14 mouse cellular contexts compared by ENCODE assay signal in genomic region chr5:23874457-23874856, GRCm38 (mm10). TPM values are rescaled to one million over a fixed set of nuclear protein-coding genes. Genes with fewer than 3 reads are reported as not detected.
DNase-seq lines count a peak whose midpoint lies in the region; ATAC-seq lines count a peak whose summit lies in the region.
"Had no signal": no experiment of that assay in that cellular context is flagged by ENCODE, and none has a peak within 500 bp of the region (broad histone marks: within the 10 kb centered on the region; RNA-seq: fewer than 3 reads in every experiment).

No protein-coding gene starts in this region.

- ATAC-seq in granulocyte monocyte progenitor cell, adult 5-6 weeks (replicated peaks; ENCODE audit: poor library complexity, severe bottlenecking), result peak; percentile 98
- ATAC-seq in intestine, embryonic 16.5 days, result peak; percentile 52; the same call in 1 of the 2 replicates
- ATAC-seq in hindbrain, embryonic 12.5 days (ENCODE audit: low FRiP score), result no peak
- ATAC-seq in forebrain, embryonic 15.5 days (replicated peaks), result no peak

- no peaks in the 10 kb centered on the region for H3K36me3 ChIP-seq in intestine, embryonic 16.5 days (ENCODE audit: control insufficient read depth, insufficient read depth, low read length)
- no peaks in the 10 kb centered on the region for H3K36me3 ChIP-seq in hindbrain, embryonic 12.5 days
- H3K36me3 ChIP-seq in forebrain, embryonic 15.5 days, result no peaks in the 10 kb centered on the region
- H3K36me3 ChIP-seq: hindbrain, embryonic 10.5 days had no signal

- H3K9me3 ChIP-seq in intestine, embryonic 16.5 days (ENCODE audit: control insufficient read depth, low read length), result no peaks in the 10 kb centered on the region
- no peaks in the 10 kb centered on the region for H3K9me3 ChIP-seq in hindbrain, embryonic 12.5 days (replicated peaks)
- no peaks in the 10 kb centered on the region for H3K9me3 ChIP-seq in forebrain, embryonic 15.5 days
- H3K9me3 ChIP-seq: hindbrain, embryonic 10.5 days had no signal

- H3K4me3 ChIP-seq in intestine, embryonic 16.5 days (ENCODE audit: low read length), result no peak overlapping the region
- H3K4me3 ChIP-seq in hindbrain, embryonic 12.5 days, result no peak overlapping the region
- H3K4me3 ChIP-seq in forebrain, embryonic 15.5 days, result no peak overlapping the region
- H3K4me3 ChIP-seq: erythroblast, embryonic 14.5 days; hindbrain, embryonic 10.5 days; myocyte had no signal

- H3K9ac ChIP-seq in intestine, embryonic 16.5 days (ENCODE audit: low read depth, low read length), result no peak overlapping the region
- H3K9ac ChIP-seq in hindbrain, embryonic 12.5 days, result no peak overlapping the region
- H3K9ac ChIP-seq in forebrain, embryonic 15.5 days (replicated peaks), result no peak overlapping the region

- no peak overlapping the region for H3K4me2 ChIP-seq in intestine, embryonic 16.5 days (ENCODE audit: low read depth, low read length)
- H3K4me2 ChIP-seq in hindbrain, embryonic 12.5 days (replicated peaks), result no peak overlapping the region
- H3K4me2 ChIP-seq in forebrain, embryonic 15.5 days (replicated peaks), result no peak overlapping the region
- H3K4me2 ChIP-seq: liver, embryonic 11.5 days had no signal

- no peak overlapping the region for H3K27ac ChIP-seq in intestine, embryonic 16.5 days (ENCODE audit: low read length)
- H3K27ac ChIP-seq in hindbrain, embryonic 12.5 days, result no peak overlapping the region
- H3K27ac ChIP-seq in forebrain, embryonic 15.5 days (replicated peaks), result no peak overlapping the region
- H3K27ac ChIP-seq: hindbrain, embryonic 10.5 days had no signal

- H3K27me3 ChIP-seq in intestine, embryonic 16.5 days (replicated peaks; ENCODE audit: control insufficient read depth, insufficient read depth, low read length), result no peaks in the 10 kb centered on the region
- no peaks in the 10 kb centered on the region for H3K27me3 ChIP-seq in hindbrain, embryonic 12.5 days
- H3K27me3 ChIP-seq in forebrain, embryonic 15.5 days, result no peaks in the 10 kb centered on the region

- 0 out of 2 replicates have a peak, but pooled peaks cover 2% of the 10 kb centered on the region for H3K4me1 ChIP-seq in intestine, embryonic 16.5 days (ENCODE audit: control insufficient read depth, insufficient read depth, low read length)
- H3K4me1 ChIP-seq in hindbrain, embryonic 12.5 days, result no peaks in the 10 kb centered on the region
- H3K4me1 ChIP-seq in forebrain, embryonic 15.5 days, result no peaks in the 10 kb centered on the region
- H3K4me1 ChIP-seq: hindbrain, embryonic 10.5 days had no signal

- WGBS in intestine, embryonic 16.5 days, result 52% methylated on average over 5 of the region's 5 CpGs
- WGBS in hindbrain, embryonic 12.5 days, result 55% methylated on average over 5 of the region's 5 CpGs
- 73% methylated on average over 5 of the region's 5 CpGs for WGBS in forebrain, embryonic 15.5 days

- DNase-seq in layer of hippocampus, adult 9-11 months, result peak; percentile 36
- DNase-seq in layer of hippocampus, postnatal 14 days (ENCODE audit: low spot score in 2 of 2), result no peak
- DNase-seq in spleen, postnatal 4 days (ENCODE audit: low spot score in 2 of 2), result peak; percentile 47 to 66
- no peak for DNase-seq in layer of hippocampus, adult 9-10 months (ENCODE audit: low spot score)
- DNase-seq: adrenal gland, adult 8-10 months; cerebellum, postnatal 14 days had no signal

RNA-seq across cellular contexts. Expression of gene Tomm7, which starts 30.5 kb away (rescaled TPM):
- total RNA-seq in layer of hippocampus, postnatal 14 days (2021), result 10 to 100 TPM; 77.6 to 85.5 TPM
- 111 and 165 TPM in 2 replicates for total RNA-seq in granulocyte monocyte progenitor cell, adult 5-6 weeks (2014; fragmentation: Nextera tagmentation)
- 317 and 372 TPM in 2 replicates for total RNA-seq in granulocyte monocyte progenitor cell, adult 5-6 weeks (2017)
- polyA plus RNA-seq in intestine, embryonic 16.5 days (2015; fragmentation: Nextera tagmentation; extraction: Ambion mirVana), result 119 and 123 TPM in 2 replicates
- polyA plus RNA-seq in hindbrain, embryonic 12.5 days (2016; fragmentation: Nextera tagmentation; extraction: Ambion mirVana), result 91.8 and 104 TPM in 2 replicates
- 101 and 111 TPM in 2 replicates for polyA plus RNA-seq in forebrain, embryonic 15.5 days (2015; fragmentation: Nextera tagmentation; extraction: Ambion mirVana)

Comparison
In these comparisons a context has a peak if more than half of its experiments do, and no peak if none do; other contexts are left out.
1. DNase-seq: peak in layer of hippocampus, adult 9-11 months (single experiment) and spleen, postnatal 4 days (2 of 2); none in layer of hippocampus, postnatal 14 days (0 of 2) and layer of hippocampus, adult 9-10 months (single experiment).
2. ATAC-seq: peak in granulocyte monocyte progenitor cell, adult 5-6 weeks (single experiment) and intestine, embryonic 16.5 days (single experiment); none in hindbrain, embryonic 12.5 days (single experiment) and forebrain, embryonic 15.5 days (single experiment).